Mouse (Mus musculus) gastrocnemius, adult 2 months (tissue): Measurements from ENCODE around the gene Gm11146. TPM values are rescaled to one million over a fixed set of nuclear protein-coding genes. Genes with fewer than 3 reads are reported as not detected.

ENCODE experiments used
- DNase-seq: peaks from one replicate; pipeline ENCODE4 v3.0.0; 2022
- H3K27ac ChIP-seq: fragments of 200-600 bp; 2 replicates; pipeline ENCODE4 v1.8.1; 2022; ENCODE audit warnings: mild to moderate bottlenecking
- H3K4me3 ChIP-seq: fragments of 200-600 bp; 2 replicates; pipeline ENCODE4 v1.8.1; 2022; ENCODE audit warnings: mild to moderate bottlenecking, moderate library complexity
- CTCF ChIP-seq: fragments of 200-600 bp; IDR thresholded peaks from 2 replicates; pipeline ENCODE4 v1.8.1; 2022; ENCODE audit warnings: antibody characterized with exemption, mild to moderate bottlenecking, moderate library complexity
- intact Hi-C: fragments of 180-260 bp; cut with DNase I; formaldehyde crosslinking; loops from one replicate; pipeline ENCODE4 v1.15.1; 2025
- long read RNA-seq, 2 experiments: library from polyadenylated mRNA; stranded (forward); transcript quantifications; one replicate each; pipeline ENCODE4 v2.0.0; 2021
- total RNA-seq, 2 experiments: library from RNA; stranded (reverse); gene quantifications; 2 replicates each; pipeline ENCODE4 v1.2.3; 2021

Gm11146 gene
- total RNA-seq, result not detected
- long read RNA-seq, experiment 1, result 0 reads
- long read RNA-seq, experiment 2, result 0 reads

DNA sequence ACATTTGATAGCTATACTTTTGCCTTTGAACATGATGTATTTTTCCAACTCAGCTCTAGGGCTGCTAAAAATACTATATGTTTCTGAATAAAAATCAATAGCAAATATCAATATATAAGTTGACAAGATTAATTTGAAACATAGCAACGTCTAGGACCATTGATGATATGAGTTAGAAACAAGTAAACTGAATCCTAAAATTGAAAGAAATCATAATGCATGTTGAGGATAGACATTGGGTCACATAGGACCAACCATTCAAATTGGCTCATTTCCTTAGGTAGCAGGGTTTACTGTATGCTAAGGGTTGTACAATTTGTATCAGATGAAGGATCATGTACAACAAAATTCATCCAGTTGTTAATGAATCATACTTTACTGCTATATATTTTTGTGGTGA is at the start of gene Gm11146:
TSS of gene Gm11146 (minus strand) at position 101 of the 400 bp plus-strand sequence.
- Histone ChIP-seq H3K27ac (no peak within 1 kb of the TSS), H3K4me3 (no peak within 1 kb of the TSS)
- intact Hi-C loops, result no loop called here
- TF ChIP-seq CTCF, result no peak
- DNase-seq, result no peak

DNA sequence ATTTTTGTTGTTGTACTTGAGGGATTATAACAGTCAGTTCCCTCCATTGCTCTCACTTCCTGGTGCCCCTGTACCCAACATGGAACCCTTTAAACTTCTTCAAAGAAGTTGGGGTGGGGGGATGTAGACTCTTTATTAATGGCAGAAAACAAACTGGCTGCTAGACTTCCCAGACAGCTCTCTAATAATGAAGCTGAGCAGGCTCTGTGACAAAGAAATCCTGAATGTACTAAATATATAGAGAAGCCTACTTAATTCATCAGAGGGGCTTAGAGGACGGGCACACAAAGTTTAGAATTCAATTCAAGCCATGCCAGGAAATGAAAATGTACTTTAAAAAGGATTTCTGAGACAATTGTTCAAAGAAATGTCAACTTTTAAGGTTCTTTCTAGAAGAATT is 48.7 kb upstream of the Gm11146 start:
- intact Hi-C loops, result no loop called here
- no peak for DNase-seq
- no peak for TF ChIP-seq CTCF
- Histone ChIP-seq H3K27ac (no peak overlapping the region), H3K4me3 (no peak overlapping the region)

DNA sequence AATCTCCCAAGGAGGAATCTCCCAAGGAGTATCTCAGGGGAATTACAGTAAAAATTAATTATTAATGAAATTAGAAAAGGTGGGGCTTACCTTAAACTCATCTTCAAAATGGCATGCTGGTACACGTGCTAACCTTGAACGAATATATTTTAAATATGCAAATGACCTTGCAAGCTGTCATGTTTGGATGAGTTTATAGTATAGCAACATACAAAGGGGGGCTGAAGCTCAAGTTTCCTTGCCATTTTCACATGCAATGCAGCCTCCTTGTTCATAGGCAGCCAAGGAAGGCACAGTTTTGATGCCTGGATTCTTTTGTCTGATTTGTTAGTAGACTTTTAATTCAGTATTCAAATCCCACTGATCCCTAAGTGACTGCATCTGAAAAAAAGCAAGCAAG is 47.1 kb upstream of the Gm11146 start:
- Histone ChIP-seq H3K4me3 (no peak overlapping the region), H3K27ac (no peak overlapping the region)
- intact Hi-C loops, result loop anchor here (10.0 kb wide), 1 partner anchor 114 kb away; no protein-coding TSS in a partner anchor
- no peak for DNase-seq
- no peak for TF ChIP-seq CTCF

DNA sequence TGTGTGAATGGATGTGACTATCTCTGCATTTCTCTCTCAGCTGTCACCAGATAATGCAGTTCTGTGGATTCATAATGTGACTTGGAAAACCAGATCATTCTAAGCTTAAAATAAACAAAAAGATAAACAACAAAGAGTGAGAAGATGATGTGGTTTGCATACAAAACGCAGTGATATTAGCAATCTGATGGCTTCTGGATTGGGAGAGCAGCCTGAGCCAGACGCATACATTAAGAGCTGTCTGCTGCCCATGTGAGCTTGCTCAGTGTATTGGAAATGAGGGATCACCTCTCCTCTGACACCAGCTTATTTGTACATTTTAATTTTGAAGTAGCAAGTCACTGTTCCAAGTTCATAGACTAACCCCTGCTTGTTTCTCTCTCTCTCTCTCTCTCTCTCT is 46.3 kb upstream of the Gm11146 start:
- intact Hi-C loops, result loop anchor here (10.0 kb wide), 1 partner anchor 113 kb away; no protein-coding TSS in a partner anchor
- H3K27ac ChIP-seq, result no peak overlapping the region
- no peak for DNase-seq
- no peak for TF ChIP-seq CTCF
- H3K4me3 ChIP-seq, result no peak overlapping the region

DNA sequence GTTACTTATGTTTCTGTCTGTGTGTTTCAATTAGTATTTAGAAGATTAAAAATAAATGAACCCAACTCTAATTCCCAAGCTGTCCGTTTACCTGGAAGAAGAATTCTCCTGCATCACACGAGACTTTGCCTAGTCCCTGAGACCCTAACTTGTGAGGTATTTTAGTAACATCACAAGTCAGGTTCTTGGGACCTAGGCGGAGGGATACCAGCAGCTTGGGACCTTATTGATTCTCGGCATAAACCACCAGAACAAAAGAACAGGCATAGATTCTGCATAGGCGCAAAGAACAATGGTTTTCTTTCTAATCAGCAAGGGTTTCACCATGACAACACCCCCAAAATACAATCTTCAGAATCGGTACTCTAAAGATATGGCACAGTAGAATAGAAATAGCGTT is 44.3 kb upstream of the Gm11146 start:
- intact Hi-C loops, result loop anchor here (10.0 kb wide), 1 partner anchor 111 kb away; no protein-coding TSS in a partner anchor

DNA sequence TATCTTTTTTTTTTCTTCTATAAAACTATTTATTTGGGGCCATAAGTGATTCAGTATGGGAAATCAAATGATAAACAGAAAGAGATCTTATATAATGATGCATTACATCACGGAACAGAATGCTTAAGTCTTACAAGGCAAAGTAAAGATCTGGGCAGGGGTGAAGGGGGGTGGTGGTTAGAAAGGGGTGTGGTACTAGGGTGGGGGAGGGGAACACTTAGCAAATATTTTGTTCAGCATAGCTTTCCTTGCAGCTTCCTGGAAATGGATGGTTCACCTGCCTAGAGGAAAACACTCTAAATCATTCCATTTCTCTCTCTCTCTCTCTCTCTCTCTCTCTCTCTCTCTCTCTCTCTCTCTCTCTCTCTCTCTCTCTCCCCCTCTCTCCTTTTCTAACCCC is 43.1 kb upstream of the Gm11146 start:
- peak overlapping the region; percentile 81 for H3K4me3 ChIP-seq
- intact Hi-C loops, result loop anchor here (2.0 to 10.0 kb wide), 2 partner anchors 50 to 110 kb away; no protein-coding TSS in a partner anchor
- DNase-seq, result no peak
- TF ChIP-seq CTCF, result no peak
- peak overlapping the region; percentile 86; the same call in 1 of the 2 replicates for H3K27ac ChIP-seq

More for the DNA sequence above, 44.3 kb upstream of the Gm11146 start:
- no peak for DNase-seq
- TF ChIP-seq CTCF, result no peak
- Histone ChIP-seq H3K4me3 (no peak overlapping the region), H3K27ac (no peak overlapping the region)

DNA sequence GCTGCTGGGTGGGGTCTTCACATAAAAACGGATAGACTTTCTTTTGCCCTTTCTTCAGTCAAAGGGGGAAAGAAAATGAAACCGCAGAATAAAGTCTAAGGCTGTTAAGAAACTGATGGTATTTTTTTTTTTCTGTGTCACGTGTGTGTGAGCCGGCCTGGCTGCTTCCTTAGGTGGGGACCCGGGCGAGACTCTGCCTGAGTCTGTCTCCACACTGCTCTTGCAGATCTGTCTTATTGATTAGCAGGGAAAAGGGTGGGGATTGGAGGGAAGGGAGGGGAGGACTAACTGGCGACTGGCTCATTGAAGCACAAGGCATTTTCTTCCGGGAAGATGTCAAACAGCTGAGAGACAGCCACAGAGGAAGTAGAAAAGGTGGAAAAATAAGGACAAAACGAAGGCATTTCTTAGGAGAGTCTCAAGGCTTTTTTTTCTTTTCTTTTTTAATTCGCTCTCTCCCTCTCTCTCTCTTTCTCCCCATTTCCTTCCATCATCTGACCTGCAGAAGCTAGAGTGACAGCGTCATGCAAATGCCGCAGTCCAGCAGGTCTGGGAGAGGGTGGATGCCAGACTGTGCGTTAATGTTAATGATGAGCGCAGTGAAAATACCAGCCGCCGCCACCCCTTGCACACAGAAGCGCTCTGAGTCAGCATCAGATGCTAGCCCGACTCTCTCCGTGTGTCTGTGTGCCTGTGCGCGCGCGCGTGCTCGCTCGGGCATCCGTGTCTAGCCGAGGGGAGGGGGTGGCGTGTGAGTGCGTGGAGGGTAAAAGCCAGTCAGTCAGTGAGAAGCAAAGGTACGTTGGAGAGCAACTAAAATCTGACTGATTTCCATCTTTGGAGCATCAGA is 42.2 kb upstream of the Gm11146 start:
- Histone ChIP-seq H3K27ac (peak overlapping the region; percentile 86), H3K4me3 (peak overlapping the region; percentile 81)
- DNase-seq, result peak; percentile 73
- intact Hi-C loops, result loop anchor here (2.0 to 10.0 kb wide), 2 partner anchors 49 to 109 kb away; no protein-coding TSS in a partner anchor
- no peak for TF ChIP-seq CTCF

DNA sequence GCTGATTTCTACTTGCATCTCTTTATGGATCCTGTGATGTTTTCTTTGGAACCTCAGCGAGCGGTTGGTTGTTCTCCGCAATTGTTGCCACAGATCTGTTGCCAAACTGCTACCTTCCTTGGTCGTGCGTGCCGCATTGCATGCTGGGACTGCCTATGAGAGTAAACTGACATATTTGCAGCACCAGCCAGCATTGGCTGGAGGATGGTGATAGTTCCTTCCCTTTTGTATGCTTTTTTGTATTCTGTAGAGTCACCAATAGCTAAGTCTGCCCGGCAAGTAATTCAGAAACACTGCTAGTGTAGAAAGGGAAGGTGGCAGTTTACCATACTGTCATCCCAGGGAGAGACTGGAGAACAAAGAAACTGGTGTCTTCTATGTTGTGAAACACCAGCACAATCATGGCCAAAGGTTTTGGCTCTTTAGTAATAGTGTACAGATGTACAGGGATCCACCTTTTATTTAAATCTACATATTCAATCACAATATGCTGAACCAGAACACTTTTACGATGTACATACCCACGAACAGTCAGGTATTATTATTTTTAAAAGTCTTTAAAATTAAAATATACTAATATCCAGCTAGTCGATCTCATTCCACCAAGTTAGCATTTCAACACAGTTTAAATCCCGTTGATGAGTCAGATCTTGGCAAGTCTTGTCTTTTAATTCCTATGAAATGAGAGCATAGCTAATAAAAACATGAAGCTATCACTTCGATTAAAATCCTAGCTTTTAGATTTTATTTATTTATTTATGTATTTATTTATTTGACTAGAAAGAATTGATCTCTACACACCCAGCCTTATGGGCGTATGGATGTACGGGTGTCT is 41.4 kb upstream of the Gm11146 start:
- DNase-seq, result peak; percentile 23
- Histone ChIP-seq H3K4me3 (peak overlapping the region; percentile 81), H3K27ac (peak overlapping the region; percentile 86)
- intact Hi-C loops, result loop anchor here (10.0 kb wide), 1 partner anchor 108 kb away; no protein-coding TSS in a partner anchor
- no peak for TF ChIP-seq CTCF

DNA sequence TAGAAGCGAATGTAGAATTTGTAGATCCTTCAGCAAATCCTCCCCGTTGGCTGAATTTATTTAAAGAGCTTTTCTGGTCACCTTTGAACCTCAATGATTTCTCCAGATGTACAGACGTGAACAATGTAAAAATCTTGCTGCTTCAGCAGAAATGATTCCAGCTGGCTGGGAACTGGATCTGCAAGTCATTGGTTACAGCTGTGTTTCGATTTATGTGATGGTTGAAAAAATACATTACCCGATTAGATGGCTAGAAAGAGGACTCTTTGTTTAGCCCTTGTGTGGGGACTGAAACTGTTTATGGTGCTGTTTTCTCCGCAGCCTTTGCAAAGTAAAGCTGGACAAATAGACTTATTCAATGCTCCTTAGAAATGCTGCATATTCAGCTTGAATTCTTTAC is 34.6 kb upstream of the Gm11146 start:
- Histone ChIP-seq H3K27ac (peak overlapping the region; percentile 10; the same call in 1 of the 2 replicates), H3K4me3 (no peak overlapping the region)
- DNase-seq, result no peak
- intact Hi-C loops, result no loop called here
- TF ChIP-seq CTCF, result no peak

DNA sequence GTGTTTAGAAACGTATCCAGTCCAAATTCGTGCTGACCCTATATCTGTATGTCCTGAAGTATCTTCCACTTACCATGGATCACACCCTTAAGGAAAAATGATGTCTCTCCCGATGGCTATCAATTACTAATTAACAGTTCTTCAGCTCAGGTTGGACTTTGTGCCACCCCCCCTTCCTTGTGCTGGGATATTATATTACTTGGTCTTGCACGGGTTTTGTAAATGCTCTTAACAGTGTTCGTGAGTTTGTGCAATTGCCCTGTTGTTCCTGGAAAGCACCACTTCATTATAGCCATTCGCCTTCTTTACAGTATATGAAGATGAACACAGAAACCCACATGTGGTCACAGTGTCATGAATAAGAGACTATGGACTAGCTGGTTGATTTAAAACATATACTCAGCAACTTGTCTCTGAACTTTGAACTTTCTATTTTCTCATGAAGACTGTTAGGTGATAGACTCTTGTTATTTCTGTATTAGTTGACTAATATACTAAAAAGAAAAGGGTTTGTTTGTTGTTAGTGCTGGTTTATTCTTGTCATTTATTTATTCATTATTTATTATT is 30.5 kb upstream of the Gm11146 start:
- no peak for TF ChIP-seq CTCF
- intact Hi-C loops, result no loop called here
- no peak overlapping the region for H3K4me3 ChIP-seq
- no peak overlapping the region for H3K27ac ChIP-seq
- no peak for DNase-seq

DNA sequence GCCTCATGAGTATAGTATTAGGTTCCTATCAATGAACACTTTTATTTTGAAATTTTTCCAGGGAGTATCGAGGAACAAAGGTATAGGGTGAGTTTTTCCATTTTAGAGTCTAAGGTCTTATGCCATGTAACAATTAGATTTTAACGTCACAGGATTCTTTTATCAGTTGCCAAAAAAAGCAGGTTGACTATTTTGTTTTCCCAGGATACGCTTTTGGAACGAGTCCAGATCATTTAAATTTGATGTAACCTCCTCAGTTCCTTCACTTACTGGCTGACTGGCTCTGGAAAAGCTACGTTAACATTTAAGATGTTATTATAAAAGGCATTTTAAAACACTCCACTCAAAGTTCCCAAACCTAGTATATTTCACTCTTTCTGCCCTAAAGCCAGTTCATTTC is 20.8 kb upstream of the Gm11146 start:
- intact Hi-C loops, result no loop called here
- DNase-seq, result no peak
- no peak overlapping the region for H3K27ac ChIP-seq
- TF ChIP-seq CTCF, result no peak
- no peak overlapping the region for H3K4me3 ChIP-seq

DNA sequence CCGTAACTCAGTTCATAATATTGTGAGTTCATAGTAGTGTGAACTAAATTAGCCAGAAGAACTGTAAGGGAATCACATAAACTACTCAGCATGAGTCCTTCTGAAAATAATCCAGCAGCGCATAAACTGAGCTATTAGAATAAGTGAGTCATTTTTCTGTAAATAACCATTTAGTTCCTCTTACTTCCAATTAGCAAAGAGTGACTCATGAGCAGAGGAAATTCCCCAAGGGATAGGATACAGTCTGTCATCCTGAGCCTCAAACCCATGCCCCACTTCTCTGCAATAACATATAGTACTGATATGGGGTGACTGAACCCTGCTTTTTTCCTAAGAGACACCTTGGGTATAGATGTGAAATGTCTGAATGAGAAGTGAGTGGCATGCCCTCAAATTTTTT is 687 bp upstream of the Gm11146 start:
- Histone ChIP-seq H3K4me3 (no peak overlapping the region), H3K27ac (no peak overlapping the region)
- intact Hi-C loops, result no loop called here
- no peak for TF ChIP-seq CTCF
- DNase-seq, result no peak
